Mouse (Mus musculus) stomach, postnatal 0 days (tissue): Measurements from ENCODE around the gene Ptprn2.

ENCODE experiments used
- CTCF ChIP-seq: IDR thresholded peaks from 2 replicates; pipeline ENCODE4 v1.5.1; 2016; ENCODE audit warnings: antibody characterized with exemption, low read depth, mild to moderate bottlenecking, moderate library complexity
- EP300 ChIP-seq: optimal IDR thresholded peaks from 2 replicates; pipeline ENCODE3; 2016; ENCODE audit warnings: antibody characterized with exemption

DNA sequence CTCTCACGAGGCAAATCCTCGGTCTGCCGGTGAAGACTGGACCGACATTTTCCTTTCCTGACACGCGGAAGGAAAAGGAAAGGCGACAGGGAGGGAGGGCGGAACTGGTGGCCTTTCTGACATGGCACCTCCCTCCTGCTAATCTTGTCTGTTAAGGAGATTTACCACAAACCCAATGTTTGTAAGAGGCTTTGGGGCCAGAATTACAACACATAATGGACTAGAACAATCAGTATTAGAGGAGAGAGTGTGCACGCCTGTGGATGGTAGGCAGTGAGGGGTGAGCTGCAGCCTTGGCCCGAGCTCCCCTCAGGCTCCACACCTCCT, 847 bp downstream of the Ptprn2 start:
- TF ChIP-seq CTCF (no peak), EP300 (no peak)
